Mouse (Mus musculus) embryonic facial prominence, embryonic 15.5 days (tissue): ENCODE data around the gene Mrpl28. TPM values are rescaled to one million over a fixed set of nuclear protein-coding genes. Genes with fewer than 3 reads are reported as not detected.
A peak's percentile ranks its signal among the peaks of the same experiment; 100 is the strongest.
"Not testable (repeated sequence)": the region's sequence is repeated elsewhere in the genome, so short reads cannot be mapped to it uniquely, and the experiment has no call there.

ENCODE experiments used
- ATAC-seq: fragments of 200-750 bp; cut with Nextera tagmentation; 2 replicates; pipeline ENCODE4 v1.8.0; 2017; ENCODE audit warnings: low read depth, moderate TSS enrichment; ENCODE audit not compliant: insufficient number of reproducible peaks, low FRiP score, low TSS enrichment
- H3K27ac ChIP-seq: fragments of 300-500 bp; sonication (generic); replicated peaks from 2 replicates; pipeline ENCODE4 v1.5.1; 2015; ENCODE audit warnings: mild to moderate bottlenecking, inconsistent platforms
- H3K27me3 ChIP-seq: fragments of 300-500 bp; sonication (generic); 2 replicates; pipeline ENCODE4 v1.6.1; 2015; ENCODE audit warnings: inconsistent platforms
- H3K36me3 ChIP-seq: fragments of 300-500 bp; sonication (generic); 2 replicates; pipeline ENCODE4 v1.6.1; 2015; ENCODE audit warnings: mild to moderate bottlenecking, inconsistent platforms
- H3K4me1 ChIP-seq: fragments of 300-500 bp; sonication (generic); 2 replicates; pipeline ENCODE4 v1.6.1; 2015; ENCODE audit warnings: inconsistent platforms
- H3K4me2 ChIP-seq: fragments of 300-500 bp; sonication (generic); replicated peaks from 2 replicates; pipeline ENCODE4 v1.6.1; 2015; ENCODE audit warnings: mild to moderate bottlenecking, inconsistent platforms
- H3K4me3 ChIP-seq: fragments of 300-500 bp; sonication (generic); replicated peaks from 2 replicates; pipeline ENCODE4 v1.5.1; 2015; ENCODE audit warnings: mild to moderate bottlenecking, inconsistent platforms
- H3K9ac ChIP-seq: fragments of 300-500 bp; sonication (generic); 2 replicates; pipeline ENCODE4 v1.6.1; 2015; ENCODE audit warnings: inconsistent platforms
- H3K9me3 ChIP-seq: fragments of 300-500 bp; sonication (generic); replicated peaks from 2 replicates; pipeline ENCODE4 v1.6.1; 2016; ENCODE audit warnings: inconsistent platforms
- WGBS: fragments of 180-500 bp; shearing (Covaris S2); methylation state at CpG from one replicate; pipeline ENCODE4 v1.1.7; 2015; 5-methylcytosine and 5-hydroxymethylcytosine counted together
- polyA plus RNA-seq: library from polyadenylated mRNA; unstranded; fragments of >200 nt; fragmentation: Nextera tagmentation; extraction: Ambion mirVana; gene quantifications from 2 replicates; pipeline ENCODE4 v1.2.1, GENCODE M21; 2015

Gene Mrpl28
- polyA plus RNA-seq, 1 experiment from 2014 or later, result 190 TPM

- Histone ChIP-seq H3K4me3 (peak within 1 kb of the TSS; percentile 90), H3K9me3 (no peaks in the 10 kb centered on the region), H3K36me3 (peaks cover 9% of the 10 kb centered on the region), H3K9ac (peak within 1 kb of the TSS; percentile 97), H3K27ac (peak within 1 kb of the TSS; percentile 96), H3K27me3 (no peaks in the 10 kb centered on the region), H3K4me2 (peak within 1 kb of the TSS; percentile 69), H3K4me1 (peaks cover 26% of the 10 kb centered on the region)
- under 1% methylated on average over 41 of the region's 42 CpGs for WGBS
- peak; percentile 99 for ATAC-seq
Measured at GRCm38 (mm10) chr17:26138239-26138836, 15.0 kb downstream of the Mrpl28 start, which contains the start of gene Axin1. TSS of gene Axin1 (plus strand) at chr17:26138688.

GRCm38 (mm10) chr17:26138901-26139381 is 15.6 kb downstream of the Mrpl28 start:
- Histone ChIP-seq H3K27me3 (no peaks in the 10 kb centered on the region), H3K4me2 (peak overlapping the region; percentile 69), H3K9ac (peak overlapping the region; percentile 97), H3K27ac (peak overlapping the region; percentile 96), H3K4me3 (peak overlapping the region; percentile 90), H3K36me3 (peaks cover 15% of the 10 kb centered on the region), H3K9me3 (no peaks in the 10 kb centered on the region), H3K4me1 (peaks cover 31% of the 10 kb centered on the region)
- ATAC-seq, result peak; percentile 69
- WGBS, result under 1% methylated on average over 46 of the region's 58 CpGs

GRCm38 (mm10) chr17:26142796-26143195 is 19.5 kb downstream of the Mrpl28 start:
- Histone ChIP-seq H3K27me3 (no peaks in the 10 kb centered on the region), H3K4me1 (peaks cover 28% of the 10 kb centered on the region), H3K9me3 (no peaks in the 10 kb centered on the region), H3K27ac (no peak overlapping the region), H3K36me3 (peaks cover 41% of the 10 kb centered on the region), H3K4me2 (no peak overlapping the region), H3K4me3 (no peak overlapping the region), H3K9ac (no peak overlapping the region)
- WGBS, result 87% methylated on average over 4 of the region's 4 CpGs
- no peak for ATAC-seq

GRCm38 (mm10) chr17:26143386-26143785 is 20.1 kb downstream of the Mrpl28 start:
- Histone ChIP-seq H3K36me3 (peaks cover 47% of the 10 kb centered on the region), H3K4me2 (no peak overlapping the region), H3K4me3 (no peak overlapping the region), H3K27me3 (no peaks in the 10 kb centered on the region), H3K9ac (no peak overlapping the region), H3K9me3 (no peaks in the 10 kb centered on the region), H3K4me1 (peaks cover 22% of the 10 kb centered on the region), H3K27ac (no peak overlapping the region)
- ATAC-seq, result no peak
- 90% methylated on average over 5 of the region's 5 CpGs for WGBS

GRCm38 (mm10) chr17:26149056-26149455 is 25.8 kb downstream of the Mrpl28 start:
- H3K4me3 ChIP-seq, result no peak overlapping the region
- H3K4me2 ChIP-seq, result no peak overlapping the region
- no peak for ATAC-seq
- peaks cover 7% of the 10 kb centered on the region; the same call in 1 of the 2 replicates for H3K9me3 ChIP-seq
- no peaks in the 10 kb centered on the region for H3K4me1 ChIP-seq
- no peak overlapping the region for H3K27ac ChIP-seq
- WGBS, result 83% methylated on average over 2 of the region's 2 CpGs
- no peaks in the 10 kb centered on the region for H3K27me3 ChIP-seq
- peaks cover 71% of the 10 kb centered on the region for H3K36me3 ChIP-seq
- H3K9ac ChIP-seq, result no peak overlapping the region

- Histone ChIP-seq H3K36me3 (peaks cover 62% of the 10 kb centered on the region), H3K4me1 (no peaks in the 10 kb centered on the region), H3K27ac (no peak overlapping the region), H3K27me3 (no peaks in the 10 kb centered on the region), H3K9me3 (peaks cover 7% of the 10 kb centered on the region; the same call in 1 of the 2 replicates), H3K4me3 (no peak overlapping the region), H3K9ac (no peak overlapping the region), H3K4me2 (no peak overlapping the region)
- ATAC-seq, result no peak
- WGBS, result 96% methylated on average over 2 of the region's 2 CpGs
Measured at GRCm38 (mm10) chr17:26151886-26152630, 28.8 kb downstream of the Mrpl28 start.

GRCm38 (mm10) chr17:26162736-26163135 is 39.4 kb downstream of the Mrpl28 start:
- 0 out of 2 replicates have a peak, but pooled peaks cover 2% of the 10 kb centered on the region for H3K4me1 ChIP-seq
- 94% methylated on average over 1 of the region's 1 CpGs for WGBS

GRCm38 (mm10) chr17:26168039-26168438 is 44.7 kb downstream of the Mrpl28 start:
- H3K27me3 ChIP-seq, result no peaks in the 10 kb centered on the region
- H3K4me2 ChIP-seq, result no peak overlapping the region
- H3K36me3 ChIP-seq, result peaks cover under 1% of the 10 kb centered on the region; the same call in 1 of the 2 replicates
- ATAC-seq, result no peak
- no peak overlapping the region for H3K4me3 ChIP-seq
- no peak overlapping the region for H3K27ac ChIP-seq
- 0 out of 2 replicates have a peak, but pooled peaks cover 2% of the 10 kb centered on the region for H3K4me1 ChIP-seq
- no peaks in the 10 kb centered on the region for H3K9me3 ChIP-seq
- no peak overlapping the region for H3K9ac ChIP-seq
- 84% methylated on average over 2 of the region's 2 CpGs for WGBS

More at GRCm38 (mm10) chr17:26162736-26163135, 39.4 kb downstream of the Mrpl28 start:
- H3K27ac ChIP-seq, result no peak overlapping the region
- H3K36me3 ChIP-seq, result no peaks in the 10 kb centered on the region
- no peak overlapping the region for H3K4me3 ChIP-seq
- no peak overlapping the region for H3K9ac ChIP-seq
- no peaks in the 10 kb centered on the region for H3K27me3 ChIP-seq
- H3K9me3 ChIP-seq, result no peaks in the 10 kb centered on the region
- ATAC-seq, result no peak
- H3K4me2 ChIP-seq, result no peak overlapping the region

GRCm38 (mm10) chr17:26175248-26175647 is 51.9 kb downstream of the Mrpl28 start:
- not testable (repeated sequence) for H3K9me3 ChIP-seq, ATAC-seq, H3K4me2 ChIP-seq, H3K27me3 ChIP-seq, H3K4me1 ChIP-seq, H3K9ac ChIP-seq, H3K27ac ChIP-seq, H3K4me3 ChIP-seq
- peaks cover 38% of the 10 kb centered on the region for H3K36me3 ChIP-seq
- 75% methylated on average over 2 of the region's 2 CpGs for WGBS
